Mouse (Mus musculus) lung, postnatal 0 days (tissue): ENCODE results near the gene B4galt1.

ENCODE experiments used
- CTCF ChIP-seq: IDR thresholded peaks from 2 replicates; pipeline ENCODE4 v1.5.1; 2016; ENCODE audit warnings: antibody characterized with exemption, mild to moderate bottlenecking
- EP300 ChIP-seq: IDR thresholded peaks from 2 replicates; pipeline ENCODE4 v1.6.1; 2016; ENCODE audit warnings: antibody characterized with exemption, mild to moderate bottlenecking, control low read depth

GRCm38 (mm10) chr4:40824505-40824904 lies 29.3 kb downstream of the B4galt1 start:
- TF ChIP-seq CTCF (no peak), EP300 (no peak)
